Mouse (Mus musculus) embryo, embryonic 11.5 days (tissue): ENCODE results near the gene Fbxw21.

Source experiments
- DNase-seq: peaks from one replicate; pipeline ENCODE4 v3.0.0-alpha.2; 2012; ENCODE audit warnings: low read depth, low spot score

The Fbxw21 gene

DNA sequence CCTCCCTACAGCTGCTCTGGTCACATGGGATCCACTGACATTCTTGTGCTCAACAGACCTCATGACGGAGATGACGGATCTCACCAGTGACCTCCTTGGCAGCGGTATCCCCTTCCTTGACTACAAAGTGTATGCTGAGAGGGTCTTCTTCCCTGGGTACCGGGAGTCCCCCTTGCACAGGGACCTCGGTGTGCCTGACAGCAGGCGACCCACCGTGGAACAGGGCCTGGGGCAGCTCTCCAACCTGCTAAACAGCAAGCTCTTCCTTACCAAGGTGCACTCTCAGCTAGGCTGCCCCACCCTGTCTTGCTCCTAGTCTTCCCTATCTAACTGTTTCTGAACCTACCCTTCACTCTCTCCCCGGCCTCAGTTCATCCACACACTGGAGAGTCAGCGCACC is 50.2 kb downstream of the Fbxw21 start:
- DNase-seq, result no peak

DNA sequence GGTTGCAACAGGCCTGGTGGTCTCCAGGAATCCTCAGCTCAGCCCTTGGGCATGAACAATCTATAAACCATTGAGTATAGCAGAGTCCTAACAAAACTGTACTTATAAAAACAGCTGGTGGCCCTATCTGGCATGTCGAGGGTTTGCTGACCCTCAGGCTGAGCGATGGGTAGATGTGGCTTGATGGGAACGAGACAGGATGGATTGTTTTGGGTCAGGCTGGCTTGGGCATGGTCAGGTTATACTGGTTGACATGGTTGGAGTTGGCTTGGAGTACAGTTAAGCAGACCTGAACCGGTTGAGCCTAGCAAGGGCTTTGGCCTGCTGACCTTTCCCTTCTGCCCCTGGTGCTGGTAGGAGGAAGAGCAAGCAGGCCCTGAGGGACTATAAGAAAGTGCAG is 50.7 kb downstream of the Fbxw21 start:
- DNase-seq, result no peak

- DNase-seq, result no peak
Measured at GRCm38 (mm10) chr9:109110240-109110639, 51.6 kb downstream of the Fbxw21 start.

- DNase-seq, result no peak
Measured at GRCm38 (mm10) chr9:109107341-109107740, 54.5 kb downstream of the Fbxw21 start.

DNA sequence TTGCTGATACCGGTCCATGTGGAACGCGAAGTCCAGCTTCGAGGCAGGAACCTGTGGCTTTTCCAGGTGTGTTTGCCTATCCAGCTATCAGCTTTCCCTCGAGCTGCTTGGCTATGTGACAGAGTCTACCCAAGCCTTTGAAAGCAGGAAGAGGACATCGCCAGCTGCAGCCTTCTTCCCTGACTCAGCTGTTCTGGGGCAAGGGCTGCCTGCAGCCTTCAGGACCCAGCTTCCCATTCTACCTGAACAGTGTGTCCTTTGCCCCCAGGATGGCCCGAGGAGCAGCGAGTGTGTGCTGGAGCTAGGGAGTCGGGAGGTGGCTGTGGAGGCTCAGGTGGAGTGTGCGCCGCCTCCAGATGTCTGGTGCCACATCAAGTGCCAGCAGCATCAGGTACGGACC is 56.2 kb downstream of the Fbxw21 start:
- no peak for DNase-seq

GRCm38 (mm10) chr9:109105011-109105410 is 56.8 kb downstream of the Fbxw21 start:
- DNase-seq, result no peak

- DNase-seq, result no peak
Measured at GRCm38 (mm10) chr9:109104083-109104482, 57.8 kb downstream of the Fbxw21 start.

GRCm38 (mm10) chr9:109103250-109103649 is 58.6 kb downstream of the Fbxw21 start:
- no peak for DNase-seq

DNA sequence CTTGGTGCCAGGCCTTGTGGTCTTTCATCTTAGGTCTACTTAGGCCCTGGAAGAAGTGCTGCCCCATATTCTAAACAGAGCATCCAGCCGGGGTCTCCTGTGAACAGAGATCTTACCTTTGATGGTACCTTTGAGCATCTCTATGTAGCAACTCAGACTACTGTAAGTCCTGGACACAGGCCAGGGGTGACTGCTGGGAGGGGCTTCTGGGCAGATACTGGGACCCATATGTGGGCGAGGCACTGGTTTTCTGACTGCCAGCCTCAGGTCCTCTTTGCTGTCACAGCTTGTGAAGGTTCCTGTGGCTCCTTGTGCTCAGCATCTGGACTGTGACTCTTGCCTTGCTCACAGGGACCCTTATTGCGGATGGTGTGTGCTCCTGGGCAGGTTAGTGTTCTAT is 59.3 kb downstream of the Fbxw21 start:
- DNase-seq, result no peak

- no peak for DNase-seq
Measured at GRCm38 (mm10) chr9:109101933-109102445, 59.9 kb downstream of the Fbxw21 start.

- no peak for DNase-seq
Measured at GRCm38 (mm10) chr9:109100307-109100928, 61.4 kb downstream of the Fbxw21 start.

DNA sequence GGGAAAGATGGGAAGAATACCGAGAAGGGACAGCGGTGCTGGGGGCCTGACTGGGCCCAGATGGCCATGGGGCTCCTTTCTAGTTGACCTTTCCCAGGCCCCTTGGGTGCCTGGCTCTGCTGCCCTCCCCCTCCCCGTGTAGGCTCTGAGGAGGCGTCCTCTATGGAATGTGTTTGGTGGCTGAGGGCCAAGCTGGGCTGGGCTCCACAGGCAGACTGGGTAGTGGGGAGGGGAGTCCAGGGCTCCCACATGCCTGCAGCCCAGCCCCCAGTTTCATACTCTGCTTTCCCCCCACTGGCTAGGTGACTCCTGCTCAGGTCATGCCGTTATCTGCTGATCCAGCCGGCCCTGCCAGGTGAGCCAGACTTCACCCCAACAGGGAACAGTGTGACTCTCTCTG is 62.9 kb downstream of the Fbxw21 start:
- DNase-seq, result no peak

DNA sequence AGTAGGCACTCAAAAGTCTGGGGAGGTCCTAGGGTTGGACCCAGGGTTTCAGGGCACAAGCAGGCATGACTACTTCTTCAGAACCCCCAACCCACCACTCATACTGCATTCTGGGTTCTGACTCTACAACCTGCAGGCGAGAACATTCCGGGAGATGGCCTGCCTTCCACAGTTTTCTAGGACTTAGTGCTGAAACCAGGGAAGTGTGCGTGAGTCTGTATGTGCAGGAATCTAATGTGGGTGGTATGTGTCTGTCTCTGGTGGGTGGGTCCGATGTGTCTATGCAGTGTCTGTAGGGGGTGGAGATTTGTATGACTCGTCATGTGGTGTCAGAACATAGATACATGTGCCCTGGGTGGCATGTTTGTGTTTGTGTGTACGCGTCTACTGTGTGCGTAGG is 63.5 kb downstream of the Fbxw21 start:
- DNase-seq, result no peak

- no peak for DNase-seq
Measured at GRCm38 (mm10) chr9:109097831-109098230, 64.0 kb downstream of the Fbxw21 start.

GRCm38 (mm10) chr9:109097291-109097690 is 64.5 kb downstream of the Fbxw21 start:
- no peak for DNase-seq

DNA sequence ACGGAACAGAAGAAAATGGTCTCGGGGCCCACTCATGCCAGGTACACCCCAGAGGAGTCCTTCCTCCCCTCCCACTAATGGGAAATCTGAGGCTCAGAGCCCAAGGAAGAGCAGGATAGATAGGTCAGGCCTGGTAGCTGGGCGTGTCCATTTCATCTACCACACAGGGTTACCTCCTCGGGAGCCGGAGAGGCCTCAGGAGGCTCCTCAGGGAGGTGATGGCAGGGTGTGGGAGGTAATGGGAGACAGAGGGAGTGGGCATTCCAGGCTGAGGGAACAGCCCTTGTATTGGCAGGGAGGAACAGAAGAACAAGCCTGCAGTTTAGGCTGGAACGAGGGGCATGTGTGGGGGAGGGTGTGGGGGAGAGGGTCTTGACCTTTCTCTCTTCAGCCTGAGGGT is 65.0 kb downstream of the Fbxw21 start:
- DNase-seq, result no peak

DNA sequence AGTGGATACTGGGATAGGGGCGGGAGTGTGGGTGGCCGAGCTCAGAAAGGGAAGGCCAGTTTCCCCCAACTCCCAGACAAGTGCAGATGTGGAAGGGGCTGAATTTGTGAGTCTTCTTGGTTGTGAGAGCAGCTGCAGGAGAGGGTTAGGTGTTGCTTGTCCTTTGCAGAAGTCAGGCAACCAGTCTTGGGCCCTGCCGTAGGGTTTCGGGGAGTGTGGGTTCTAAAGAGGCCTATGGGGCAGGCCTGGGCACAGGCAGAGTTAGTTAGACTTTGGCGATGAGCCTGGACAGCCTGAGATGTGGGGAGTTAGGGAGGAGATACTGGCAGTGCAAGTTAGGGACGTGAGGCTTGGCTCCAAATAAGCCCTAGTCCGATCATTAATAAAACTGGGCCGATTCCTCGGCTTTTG is 65.6 kb downstream of the Fbxw21 start:
- DNase-seq, result no peak

DNA sequence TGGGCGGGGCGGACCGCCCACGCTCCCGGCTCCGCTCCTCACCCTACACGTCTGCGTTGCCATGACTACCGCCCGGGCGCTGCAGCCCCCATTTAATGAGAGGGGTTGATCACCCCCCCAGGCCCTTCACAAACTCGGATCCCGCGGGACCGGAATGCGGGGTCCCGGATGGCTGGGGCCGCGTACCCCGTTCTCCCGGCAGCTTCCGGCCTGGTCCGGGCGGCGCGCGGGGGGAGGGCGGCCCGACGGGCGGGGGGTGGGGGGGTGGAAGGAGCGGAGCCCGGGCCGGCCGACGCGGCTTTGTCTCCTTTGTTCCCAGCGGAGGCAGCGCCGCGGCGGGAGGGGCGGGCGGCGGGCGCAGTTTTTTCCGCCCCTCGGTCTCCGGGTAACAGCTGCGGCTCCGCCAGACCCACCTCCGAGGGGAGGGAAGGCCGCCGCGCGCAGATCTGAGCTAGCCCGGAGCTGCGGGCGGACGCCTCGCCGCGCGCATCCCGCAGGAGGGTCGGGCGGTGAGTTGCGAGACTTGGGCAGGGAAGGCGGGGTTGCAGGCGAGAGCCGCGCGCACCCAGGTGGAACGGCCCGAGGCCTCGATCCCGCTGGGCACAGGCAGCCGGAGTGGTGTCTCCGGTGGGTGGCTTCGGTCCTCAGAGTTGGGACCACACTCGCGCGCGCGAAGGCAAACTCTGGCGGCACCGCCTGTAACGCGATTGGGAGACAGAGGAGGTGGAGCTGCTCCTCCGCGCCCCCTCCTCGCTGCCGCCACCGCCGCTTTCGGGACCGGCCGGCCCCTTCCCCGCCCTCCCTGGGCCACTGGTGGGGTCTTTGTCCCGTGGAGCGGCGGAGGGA is 66.5 kb downstream of the Fbxw21 start, which contains the start of gene Plxnb1:
Plxnb1 (plus strand) TSS at position 253 of the 846 bp plus-strand sequence.
- peak; percentile 67 for DNase-seq

DNA sequence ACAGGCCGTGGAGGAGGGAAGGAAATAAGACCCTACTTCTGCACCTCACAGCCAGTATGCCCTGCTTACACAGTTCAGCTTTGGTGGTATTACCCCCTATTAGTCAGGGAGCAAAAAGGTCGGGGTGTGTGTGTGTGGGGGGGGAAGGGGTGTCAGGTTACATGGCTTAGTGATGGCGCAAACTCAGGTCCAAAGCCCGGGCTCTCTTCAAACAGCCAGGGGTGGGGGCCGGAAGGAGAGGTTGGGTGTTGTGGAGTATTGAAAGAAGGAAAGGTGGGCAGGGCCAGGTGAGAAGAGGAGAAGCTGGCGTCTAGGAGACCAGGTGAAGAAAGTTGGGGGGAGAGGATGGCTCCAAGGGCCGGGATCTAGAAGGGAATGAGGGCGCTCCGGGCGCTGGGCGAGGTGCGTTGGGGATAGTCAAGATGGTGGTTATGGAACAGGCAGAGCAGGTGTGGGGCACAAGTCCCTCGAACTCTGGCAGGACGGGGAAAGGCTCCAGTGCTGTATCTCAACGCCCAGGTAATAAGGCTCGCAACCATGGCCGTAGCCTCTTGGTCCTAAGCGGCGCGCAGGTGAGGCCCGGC is 67.2 kb downstream of the Fbxw21 start:
- DNase-seq, result no peak

GRCm38 (mm10) chr9:109093786-109094552 is 67.9 kb downstream of the Fbxw21 start:
- no peak for DNase-seq

GRCm38 (mm10) chr9:109092799-109093198 is 69.0 kb downstream of the Fbxw21 start:
- no peak for DNase-seq

- no peak for DNase-seq
Measured at GRCm38 (mm10) chr9:109091802-109092201, 70.0 kb downstream of the Fbxw21 start.
